Mouse (Mus musculus) cerebellum, postnatal 14 days (tissue): Measurements from ENCODE around the gene Lpp.

Experiments used
- DNase-seq, 2 experiments: peaks; one replicate each; pipeline ENCODE4 v3.0.0; 2021; ENCODE audit warnings: mixed read lengths in 2 of 2

Gene Lpp

GRCm38 (mm10) chr16:24948091-24948690 lies 554.9 kb downstream of the Lpp start:
- no peak for DNase-seq

- no peak for DNase-seq
Observed at GRCm38 (mm10) chr16:24949265-24949664, 556.0 kb downstream of the Lpp start.

- DNase-seq, result no peak
Observed at GRCm38 (mm10) chr16:24950112-24950743, 556.9 kb downstream of the Lpp start.

GRCm38 (mm10) chr16:24951909-24952308 lies 558.6 kb downstream of the Lpp start:
- no peak for DNase-seq

GRCm38 (mm10) chr16:24955054-24955453 lies 561.7 kb downstream of the Lpp start:
- DNase-seq, result no peak

GRCm38 (mm10) chr16:24958661-24959060 lies 565.4 kb downstream of the Lpp start:
- no peak for DNase-seq

- DNase-seq, result no peak
Observed at GRCm38 (mm10) chr16:24960901-24961806, 567.8 kb downstream of the Lpp start.

GRCm38 (mm10) chr16:24964311-24964710 lies 571.0 kb downstream of the Lpp start:
- DNase-seq, result no peak

GRCm38 (mm10) chr16:24965091-24965490 lies 571.8 kb downstream of the Lpp start:
- DNase-seq, result no peak

- no peak for DNase-seq
Observed at GRCm38 (mm10) chr16:24966460-24966859, 573.2 kb downstream of the Lpp start.

- no peak for DNase-seq
Observed at GRCm38 (mm10) chr16:24973009-24973631, 579.8 kb downstream of the Lpp start.

- DNase-seq, result no peak
Observed at GRCm38 (mm10) chr16:24977771-24978170, 584.5 kb downstream of the Lpp start.

- DNase-seq, result no peak
Observed at GRCm38 (mm10) chr16:24978226-24978625, 584.9 kb downstream of the Lpp start.

GRCm38 (mm10) chr16:24979391-24979790 lies 586.1 kb downstream of the Lpp start:
- DNase-seq, result no peak

- no peak for DNase-seq
Observed at GRCm38 (mm10) chr16:24982828-24983227, 589.5 kb downstream of the Lpp start.

GRCm38 (mm10) chr16:24990331-24990730 lies 597.0 kb downstream of the Lpp start:
- DNase-seq, result peak in 1 of 2 experiments; percentile 14

GRCm38 (mm10) chr16:24991059-24991541 lies 597.8 kb downstream of the Lpp start:
- peak; percentile 77 to 78 for DNase-seq

- DNase-seq, result no peak
Observed at GRCm38 (mm10) chr16:24991995-24992394, 598.7 kb downstream of the Lpp start.

- DNase-seq, result no peak
Observed at GRCm38 (mm10) chr16:24992494-24992893, 599.2 kb downstream of the Lpp start.

GRCm38 (mm10) chr16:25010980-25011877 lies 617.9 kb downstream of the Lpp start:
- DNase-seq, result no peak

- no peak for DNase-seq
Observed at GRCm38 (mm10) chr16:25012938-25013337, 619.6 kb downstream of the Lpp start.

- peak; percentile 75 to 78 for DNase-seq
Observed at GRCm38 (mm10) chr16:25016261-25016836, 623.0 kb downstream of the Lpp start.
